ENCODE assay signal across 36 mouse cellular contexts in the genomic region with DNA sequence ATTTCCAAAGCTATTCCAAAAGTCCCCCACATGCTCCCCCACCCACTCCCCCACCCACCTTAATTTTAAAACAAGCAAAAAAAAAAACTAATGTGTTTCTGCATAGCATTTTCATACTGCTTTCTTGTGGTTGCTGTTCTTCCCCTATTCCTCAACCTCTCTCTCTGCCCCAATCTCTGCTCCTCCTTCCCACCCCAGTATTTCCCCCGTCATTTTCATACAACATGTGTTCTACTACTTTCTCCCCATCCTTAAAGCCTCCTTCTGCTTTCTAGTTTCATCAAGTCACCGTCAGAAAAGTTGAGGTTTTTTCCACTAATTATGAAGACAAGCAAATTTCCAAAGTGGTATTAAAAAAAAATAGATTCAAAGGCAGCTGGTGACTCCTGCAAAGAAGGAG. TPM values are rescaled to one million over a fixed set of nuclear protein-coding genes. Genes with fewer than 3 reads are reported as not detected.
"Had no signal": no experiment of that assay in that cellular context is flagged by ENCODE, and none has a peak within 500 bp of the region (broad histone marks: within the 10 kb centered on the region; RNA-seq: fewer than 3 reads in every experiment).

No protein-coding gene starts in this region.

- H3K27me3 ChIP-seq: heart, embryonic 12.5 days; heart, embryonic 13.5 days; heart, embryonic 15.5 days; hindbrain, embryonic 12.5 days; hindbrain, embryonic 13.5 days; hindbrain, embryonic 15.5 days; intestine, embryonic 15.5 days; kidney, embryonic 15.5 days had no signal

- DNase-seq: heart, postnatal 10 days; heart, postnatal 14 days; heart, postnatal 36 days; heart, postnatal 4 days; kidney, adult 11 months; kidney, adult 18-20 months; kidney, adult 2 months; kidney, adult 8-10 months; kidney, adult 9 months; kidney, postnatal 10 days; kidney, postnatal 14 days; kidney, postnatal 25 days; kidney, postnatal 36 days; kidney, postnatal 4 days; layer of hippocampus, adult 9-11 months; layer of hippocampus, postnatal 36 days had no signal

- H3K4me1 ChIP-seq: heart, embryonic 12.5 days; heart, embryonic 13.5 days; heart, embryonic 15.5 days; hindbrain, embryonic 10.5 days; hindbrain, embryonic 12.5 days; hindbrain, embryonic 13.5 days; hindbrain, embryonic 15.5 days; intestine, embryonic 15.5 days; kidney, embryonic 15.5 days had no signal

- H3K9ac ChIP-seq: heart, embryonic 12.5 days; heart, embryonic 13.5 days; heart, embryonic 15.5 days; hindbrain, embryonic 12.5 days; hindbrain, embryonic 13.5 days; hindbrain, embryonic 14.5 days; hindbrain, embryonic 15.5 days; intestine, embryonic 15.5 days; kidney, embryonic 15.5 days had no signal

- H3K36me3 ChIP-seq: heart, embryonic 12.5 days; heart, embryonic 13.5 days; heart, embryonic 15.5 days; hindbrain, embryonic 10.5 days; hindbrain, embryonic 12.5 days; hindbrain, embryonic 13.5 days; hindbrain, embryonic 15.5 days; intestine, embryonic 15.5 days; kidney, embryonic 15.5 days had no signal

- H3K27ac ChIP-seq: heart, embryonic 13.5 days; heart, embryonic 15.5 days; hindbrain, embryonic 10.5 days; hindbrain, embryonic 12.5 days; hindbrain, embryonic 13.5 days; hindbrain, embryonic 14.5 days; hindbrain, embryonic 15.5 days; hindbrain, postnatal 0 days; intestine, embryonic 15.5 days; kidney, embryonic 15.5 days; kidney, postnatal 0 days; layer of hippocampus, adult 2 months; left cerebral cortex, adult 2 months had no signal

- H3K4me2 ChIP-seq: heart, embryonic 11.5 days; heart, embryonic 12.5 days; heart, embryonic 13.5 days; heart, embryonic 15.5 days; hindbrain, embryonic 12.5 days; hindbrain, embryonic 13.5 days; hindbrain, embryonic 14.5 days; hindbrain, embryonic 15.5 days; intestine, embryonic 15.5 days; kidney, embryonic 15.5 days had no signal

- H3K9me3 ChIP-seq: heart, embryonic 12.5 days; heart, embryonic 13.5 days; heart, embryonic 15.5 days; hindbrain, embryonic 10.5 days; hindbrain, embryonic 12.5 days; hindbrain, embryonic 13.5 days; hindbrain, embryonic 15.5 days; intestine, embryonic 15.5 days; kidney, embryonic 15.5 days had no signal

- H3K4me3 ChIP-seq: heart, embryonic 12.5 days; heart, embryonic 13.5 days; heart, embryonic 15.5 days; hindbrain, embryonic 10.5 days; hindbrain, embryonic 12.5 days; hindbrain, embryonic 13.5 days; hindbrain, embryonic 15.5 days; intestine, embryonic 15.5 days; kidney, embryonic 15.5 days; layer of hippocampus, adult 2 months; left cerebral cortex, adult 2 months had no signal

RNA-seq across cellular contexts. Expression of a gene that starts 25.3 kb away (rescaled TPM):
- total RNA-seq: heart, postnatal 14 days; heart, postnatal 25 days; heart, postnatal 36 days; hematopoietic stem cell, adult 5-6 weeks had no signal
- polyA plus RNA-seq: heart, embryonic 12.5 days; heart, embryonic 15.5 days; heart, postnatal 0 days; inflammation-experienced regulatory T-cells, adult 6 months; kidney, adult 2 months; large intestine, adult 2 months had no signal
